25 mouse cellular contexts compared by ENCODE assay signal in the genomic region with DNA sequence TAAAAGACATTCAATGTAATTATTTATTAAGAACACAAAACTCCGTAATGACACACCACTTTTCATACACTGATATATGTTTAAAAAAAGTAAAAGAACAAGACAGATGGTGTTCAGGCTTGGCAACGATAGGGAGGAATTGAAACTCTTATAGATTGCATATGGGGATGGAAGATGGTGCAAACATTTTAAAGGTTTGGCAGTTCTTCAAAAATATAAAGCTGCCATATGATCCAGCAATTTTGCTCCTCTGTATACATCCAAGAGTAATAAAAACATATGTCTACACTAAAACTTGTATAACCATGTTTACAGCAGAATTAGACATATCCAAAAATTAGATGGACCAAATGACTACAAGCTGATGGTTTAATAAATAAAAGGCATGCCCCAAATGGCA.
DNase-seq lines count a peak whose midpoint lies in the region; ATAC-seq and TF ChIP-seq lines count a peak whose summit lies in the region.
"Had no signal": no experiment of that assay in that cellular context is flagged by ENCODE, and none has a peak within 500 bp of the region (broad histone marks: within the 10 kb centered on the region; RNA-seq: fewer than 3 reads in every experiment).

No protein-coding gene starts in this region.

- TF ChIP-seq POLR2A in heart, adult 2 months (IDR thresholded peaks at IDR 0.05; ENCODE audit: insufficient read depth, low read depth, low read length) = no peak

- H3K4me2 ChIP-seq in embryonic facial prominence, embryonic 14.5 days (ENCODE audit: low read depth, low read length) = no peak overlapping the region
- H3K4me2 ChIP-seq: embryonic facial prominence, embryonic 12.5 days; heart, embryonic 11.5 days; heart, embryonic 15.5 days; hindbrain, embryonic 13.5 days had no signal

- H3K36me3 ChIP-seq in embryonic facial prominence, embryonic 14.5 days (ENCODE audit: control insufficient read depth, insufficient read depth, low read length) = no peaks in the 10 kb centered on the region
- no peaks in the 10 kb centered on the region for H3K36me3 ChIP-seq in embryonic facial prominence, embryonic 10.5 days (replicated peaks)
- H3K36me3 ChIP-seq in heart, adult 2 months (ENCODE audit: control insufficient read depth, insufficient read depth, low read length) = no peaks in the 10 kb centered on the region
- H3K36me3 ChIP-seq: embryonic facial prominence, embryonic 12.5 days; G1E; heart, embryonic 15.5 days; hindbrain, embryonic 13.5 days had no signal

- no peak overlapping the region for H3K9ac ChIP-seq in embryonic facial prominence, embryonic 14.5 days (ENCODE audit: low read depth, low read length)
- no peak overlapping the region for H3K9ac ChIP-seq in heart, adult 2 months (ENCODE audit: low read depth, low read length)
- H3K9ac ChIP-seq: embryonic facial prominence, embryonic 12.5 days; heart, embryonic 15.5 days; hindbrain, embryonic 13.5 days had no signal

- TF ChIP-seq CTCF in heart, adult 2 months (IDR thresholded peaks at IDR 0.05) = no peak

- H3K79me2 ChIP-seq in heart, adult 2 months (replicated peaks; ENCODE audit: control insufficient read depth, insufficient read depth, low read length) = no peaks in the 10 kb centered on the region

- no peak overlapping the region for H3K4me3 ChIP-seq in embryonic facial prominence, embryonic 14.5 days (ENCODE audit: low read depth, low read length)
- H3K4me3 ChIP-seq in embryonic facial prominence, embryonic 10.5 days = no peak overlapping the region
- H3K4me3 ChIP-seq in heart, adult 2 months = no peak overlapping the region
- H3K4me3 ChIP-seq: embryonic facial prominence, embryonic 12.5 days; heart, embryonic 15.5 days; hindbrain, embryonic 13.5 days had no signal

- H3K9me3 ChIP-seq in embryonic facial prominence, embryonic 14.5 days (ENCODE audit: control insufficient read depth, low read length) = 0 out of 2 replicates have a peak, but pooled peaks cover 3% of the 10 kb centered on the region
- H3K9me3 ChIP-seq in embryonic facial prominence, embryonic 10.5 days = no peaks in the 10 kb centered on the region
- H3K9me3 ChIP-seq: embryonic facial prominence, embryonic 12.5 days; G1E; heart, embryonic 15.5 days; hindbrain, embryonic 13.5 days had no signal

- no peaks in the 10 kb centered on the region for H3K4me1 ChIP-seq in embryonic facial prominence, embryonic 14.5 days (ENCODE audit: control insufficient read depth, insufficient read depth, low read length)
- H3K4me1 ChIP-seq in embryonic facial prominence, embryonic 10.5 days = no peaks in the 10 kb centered on the region
- H3K4me1 ChIP-seq in heart, adult 2 months (ENCODE audit: control insufficient read depth, insufficient read depth, low read length) = no peaks in the 10 kb centered on the region
- H3K4me1 ChIP-seq: embryonic facial prominence, embryonic 12.5 days; heart, embryonic 15.5 days; hindbrain, embryonic 13.5 days had no signal

- H3K27me3 ChIP-seq in embryonic facial prominence, embryonic 14.5 days (replicated peaks; ENCODE audit: control insufficient read depth, insufficient read depth, low read length) = no peaks in the 10 kb centered on the region
- H3K27me3 ChIP-seq in embryonic facial prominence, embryonic 10.5 days (replicated peaks; ENCODE audit: low read depth, poor library complexity, severe bottlenecking) = no peaks in the 10 kb centered on the region
- no peaks in the 10 kb centered on the region for H3K27me3 ChIP-seq in heart, adult 2 months (ENCODE audit: control insufficient read depth, insufficient read depth, low read length)
- H3K27me3 ChIP-seq: embryonic facial prominence, embryonic 12.5 days; heart, embryonic 15.5 days; hindbrain, embryonic 13.5 days had no signal

- intact Hi-C loops in heart, adult 2 months (cut with DNase I) = no loop called here

- WGBS in embryonic facial prominence, embryonic 14.5 days = 64% methylated on average over 2 of the region's 2 CpGs
- 93% methylated on average over 2 of the region's 2 CpGs for WGBS in embryonic facial prominence, embryonic 10.5 days
- 73% methylated on average over 2 of the region's 2 CpGs for WGBS in heart, adult 2 months

- H3K27ac ChIP-seq in embryonic facial prominence, embryonic 14.5 days (replicated peaks; ENCODE audit: low read depth, low read length) = no peak overlapping the region
- H3K27ac ChIP-seq in embryonic facial prominence, embryonic 10.5 days (replicated peaks) = no peak overlapping the region
- no peak overlapping the region for H3K27ac ChIP-seq in heart, adult 2 months
- H3K27ac ChIP-seq: embryonic facial prominence, embryonic 12.5 days; heart, embryonic 15.5 days; hindbrain, embryonic 13.5 days; hindbrain, postnatal 0 days had no signal

- DNase-seq in embryonic facial prominence, embryonic 14.5 days (ENCODE audit: low spot score) = peak; percentile 19
- DNase-seq in embryonic facial prominence, embryonic 10.5 days (ENCODE audit: low spot score) = no peak
- no peak for DNase-seq in frontal cortex, postnatal 25 days (ENCODE audit: low spot score in 2 of 2)
- DNase-seq in right cerebral cortex, adult 18-20 months = peak; percentile 0
- DNase-seq in right cerebral cortex, postnatal 4 days = no peak
- no peak for DNase-seq in heart, adult 2 months
- no peak for DNase-seq in adrenal gland, postnatal 25 days
- DNase-seq: adrenal gland, postnatal 10 days; B cell, adult 2 months; cerebellum, adult 11 months; cerebellum, adult 8-10 months; cerebellum, postnatal 14 days; embryo, embryonic 11 days; gastrocnemius, postnatal 10 days; heart, adult 18-20 months; heart, postnatal 14 days; kidney, adult 11 months had no signal

- TF ChIP-seq EP300 in heart, adult 2 months (IDR thresholded peaks at IDR 0.05; ENCODE audit: insufficient read depth, low read depth, low read length) = no peak

- no peak for ATAC-seq in embryonic facial prominence, embryonic 14.5 days (ENCODE audit: low read depth)
- ATAC-seq in frontal cortex, adult (ENCODE audit: low TSS enrichment) = peak; percentile 85; the same call in 1 of the 2 replicates
- ATAC-seq: CD4-positive, CD25-positive, alpha-beta regulatory T cell, adult 4 months; hindbrain, postnatal 0 days had no signal

Comparison
In these comparisons a context has a peak if more than half of its experiments do, and no peak if none do; other contexts are left out.
1. DNase-seq: peak in embryonic facial prominence, embryonic 14.5 days (single experiment) and right cerebral cortex, adult 18-20 months (single experiment); none in embryonic facial prominence, embryonic 10.5 days (single experiment), frontal cortex, postnatal 25 days (0 of 2), right cerebral cortex, postnatal 4 days (single experiment), heart, adult 2 months (0 of 2) and adrenal gland, postnatal 25 days (single experiment).